Mouse (Mus musculus) heart, postnatal 25 days (tissue): ENCODE measurements around the gene Plch1. TPM values are rescaled to one million over a fixed set of nuclear protein-coding genes. Genes with fewer than 3 reads are reported as not detected.

Experiments used
- DNase-seq: peaks from one replicate; pipeline ENCODE4 v3.0.0; 2022; ENCODE audit warnings: low spot score
- intact Hi-C: fragments of 180-260 bp; cut with DNase I; formaldehyde crosslinking; loops from one replicate; pipeline ENCODE4 v1.15.1; 2025
- total RNA-seq, 2 experiments: library from RNA; stranded (reverse); gene quantifications; 2 replicates each; pipeline ENCODE4 v1.2.3; 2021

Gene Plch1
- total RNA-seq, 2 experiments from 2014 or later = not detected

GRCm38 (mm10) chr3:63865069-63865468 is 34.2 kb downstream of the Plch1 start:
- no peak for DNase-seq
- intact Hi-C loops = loop anchor here (5.0 to 10.0 kb wide), 2 partner anchors 308 to 940 kb away; no protein-coding TSS in a partner anchor

GRCm38 (mm10) chr3:63862716-63863115 is 36.6 kb downstream of the Plch1 start:
- intact Hi-C loops = loop anchor here (10.0 kb wide), 1 partner anchor 938 kb away; no protein-coding TSS in a partner anchor
- no peak for DNase-seq

GRCm38 (mm10) chr3:63852828-63853227 is 46.4 kb downstream of the Plch1 start:
- no peak for DNase-seq
- intact Hi-C loops = no loop called here

- no peak for DNase-seq
- intact Hi-C loops = no loop called here
These were observed 48.1 kb downstream of the Plch1 start for GRCm38 (mm10) chr3:63851125-63851698.

DNA sequence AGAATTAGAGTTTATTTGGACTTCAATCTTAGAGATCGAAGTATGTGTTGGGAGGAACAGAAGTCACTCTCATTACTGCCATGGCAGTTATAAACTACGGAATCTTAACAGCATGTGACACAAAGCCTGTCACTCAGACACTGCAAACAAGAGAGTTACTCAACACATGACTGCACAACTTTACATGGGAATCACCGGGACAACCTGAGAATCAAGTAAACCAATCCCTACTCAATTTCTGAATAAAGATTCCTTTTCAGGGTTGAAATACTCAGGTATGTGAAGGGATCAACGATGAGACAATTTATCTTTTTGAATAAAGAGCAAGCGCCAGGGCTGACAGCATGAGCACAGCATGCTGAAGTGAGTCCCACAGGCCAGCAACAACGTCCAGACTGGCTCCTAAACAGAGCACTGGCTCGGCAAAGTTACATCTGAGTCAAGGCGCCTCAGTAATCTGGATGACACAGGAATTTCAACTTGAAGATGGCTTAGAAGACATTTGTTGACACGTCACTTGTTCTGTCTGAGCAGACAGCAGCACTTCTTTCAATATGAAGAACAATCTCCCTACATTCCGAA is 49.4 kb downstream of the Plch1 start:
- no peak for DNase-seq
- intact Hi-C loops = no loop called here

GRCm38 (mm10) chr3:63844141-63844540 is 55.1 kb downstream of the Plch1 start:
- DNase-seq = no peak
- intact Hi-C loops = no loop called here

- intact Hi-C loops = no loop called here
- DNase-seq = no peak
These were observed 56.8 kb downstream of the Plch1 start for GRCm38 (mm10) chr3:63842436-63842835.

DNA sequence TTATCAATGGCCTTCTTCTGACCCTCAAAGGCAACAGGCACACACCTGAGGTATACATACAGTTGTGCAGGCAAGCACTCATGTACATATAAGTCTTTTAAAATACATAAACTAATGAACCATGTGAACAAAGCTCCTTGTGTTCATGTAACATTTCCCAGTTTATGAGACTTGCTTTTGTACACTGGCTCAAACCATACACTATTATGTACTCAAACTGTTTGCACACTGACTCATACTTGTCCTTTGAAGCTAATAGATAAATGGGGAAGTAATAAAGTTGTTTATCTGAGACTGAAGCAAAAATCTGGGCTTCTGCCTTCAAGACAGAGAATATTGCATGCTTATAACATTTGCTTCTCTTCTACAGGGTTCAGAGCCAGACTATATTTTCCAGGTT is 61.5 kb downstream of the Plch1 start:
- intact Hi-C loops = no loop called here
- no peak for DNase-seq

DNA sequence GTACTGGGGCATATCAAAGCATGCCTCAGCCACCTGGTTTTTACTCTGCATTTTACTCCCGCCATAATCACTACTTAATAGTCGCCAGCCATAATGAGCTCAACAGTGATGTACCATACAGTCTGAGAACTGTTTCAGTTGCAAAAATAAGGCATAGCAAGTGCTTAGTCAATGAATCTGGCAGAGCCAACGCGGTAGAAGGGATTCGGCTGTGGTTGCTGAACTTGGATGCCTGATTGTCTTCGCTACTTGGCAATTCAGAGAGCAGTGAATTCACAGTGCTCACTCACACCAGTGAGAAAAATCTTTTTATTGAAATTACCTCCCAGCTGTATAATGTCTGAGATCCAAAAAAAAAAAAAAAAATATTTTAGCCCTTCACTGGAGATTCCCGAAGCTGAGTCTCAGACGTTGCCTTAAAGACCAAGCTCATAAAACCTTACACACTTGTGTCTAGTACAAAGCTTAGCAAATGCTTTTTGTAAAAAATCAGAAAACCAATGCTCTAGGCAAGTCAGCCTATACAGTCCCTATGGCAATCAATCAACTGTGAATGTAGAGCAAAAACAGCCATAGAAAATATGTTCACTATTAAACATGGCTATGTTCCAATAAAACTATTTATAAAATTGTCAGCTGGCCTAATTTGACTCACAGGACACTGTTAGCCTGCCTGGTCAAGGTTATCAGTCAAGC is 62.2 kb downstream of the Plch1 start:
- DNase-seq = no peak
- intact Hi-C loops = no loop called here

- intact Hi-C loops = no loop called here
- DNase-seq = no peak
These were observed 63.5 kb downstream of the Plch1 start for GRCm38 (mm10) chr3:63835816-63836215.

GRCm38 (mm10) chr3:63823874-63824400 is 75.3 kb downstream of the Plch1 start:
- no peak for DNase-seq
- intact Hi-C loops = no loop called here

GRCm38 (mm10) chr3:63822631-63823030 is 76.6 kb downstream of the Plch1 start:
- intact Hi-C loops = no loop called here
- DNase-seq = no peak

- intact Hi-C loops = no loop called here
- DNase-seq = no peak
These were observed 84.1 kb downstream of the Plch1 start for GRCm38 (mm10) chr3:63815131-63815530.

DNA sequence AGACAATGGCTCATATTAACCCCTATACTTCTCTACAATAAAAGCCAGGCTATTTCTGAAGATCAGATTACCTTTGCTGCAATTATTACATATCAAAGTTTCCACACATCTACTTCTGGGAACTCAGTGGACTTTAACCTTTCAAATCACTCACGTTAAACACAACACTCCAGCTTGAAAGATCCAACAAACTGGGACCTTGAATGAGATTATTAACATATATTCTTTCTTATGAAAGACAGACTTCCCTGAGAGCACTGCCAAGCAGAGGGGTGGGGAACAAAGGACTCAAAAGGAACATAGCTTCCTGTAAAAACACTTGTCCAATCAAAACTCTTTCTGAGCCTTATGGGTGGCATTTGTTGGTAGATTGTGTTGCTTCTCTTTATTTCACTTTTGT is 85.1 kb downstream of the Plch1 start:
- intact Hi-C loops = no loop called here

GRCm38 (mm10) chr3:63806906-63807305 is 92.4 kb downstream of the Plch1 start:
- intact Hi-C loops = no loop called here
- DNase-seq = no peak

More for the DNA sequence above, 85.1 kb downstream of the Plch1 start:
- DNase-seq = no peak

- intact Hi-C loops = no loop called here
These were observed 93.8 kb downstream of the Plch1 start for GRCm38 (mm10) chr3:63805496-63805895.

DNA sequence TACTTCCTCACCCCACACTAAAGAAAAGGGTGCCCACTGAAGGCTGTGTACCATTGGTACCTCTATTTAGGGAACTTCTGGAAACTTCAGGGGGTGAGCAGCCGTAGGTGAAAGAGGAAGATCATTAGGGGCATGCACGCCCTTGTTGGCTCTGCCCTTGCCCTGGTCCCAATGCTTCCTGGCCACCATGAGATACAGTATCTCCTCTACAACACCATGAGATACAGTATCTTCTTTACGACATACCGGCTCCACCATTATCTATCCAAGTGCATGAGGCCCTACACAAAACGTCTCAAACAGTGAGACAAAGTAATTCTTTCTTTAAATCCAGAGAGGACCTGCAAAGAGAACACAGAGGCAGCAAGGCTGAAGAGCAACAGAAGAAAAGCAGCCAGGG is 98.6 kb downstream of the Plch1 start:
- no peak for DNase-seq
- intact Hi-C loops = no loop called here

More at GRCm38 (mm10) chr3:63805496-63805895, 93.8 kb downstream of the Plch1 start:
- no peak for DNase-seq

DNA sequence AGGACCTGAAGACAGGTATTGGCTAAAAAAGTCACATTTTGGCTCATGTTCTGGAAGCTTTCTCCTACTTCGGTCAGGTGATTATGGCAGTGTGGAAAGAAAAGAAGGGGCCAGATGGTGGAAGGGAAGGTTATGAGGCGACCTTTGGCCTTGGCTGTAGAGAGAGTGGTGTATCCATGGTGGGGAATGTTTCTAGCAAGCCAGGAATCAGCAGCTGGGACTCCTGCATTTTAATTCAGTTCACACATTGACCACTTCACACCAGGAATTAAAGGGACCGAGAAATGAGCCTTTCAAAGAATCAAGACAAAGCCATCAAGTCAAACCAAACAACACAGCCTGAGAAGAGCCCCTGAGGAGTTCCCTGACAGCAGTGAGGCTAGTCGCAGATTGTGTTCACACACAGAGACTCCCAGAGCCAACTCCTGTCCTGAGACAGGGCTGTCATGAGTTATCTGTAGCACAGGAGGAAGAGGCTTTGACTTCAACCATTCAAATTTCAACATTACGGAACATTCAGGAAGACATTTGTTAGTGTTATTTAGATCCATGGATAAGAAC is 112.4 kb downstream of the Plch1 start:
- intact Hi-C loops = no loop called here
- no peak for DNase-seq

GRCm38 (mm10) chr3:63772617-63773305 is 126.5 kb downstream of the Plch1 start:
- no peak for DNase-seq
- intact Hi-C loops = no loop called here

GRCm38 (mm10) chr3:63760821-63761220 is 138.5 kb downstream of the Plch1 start:
- intact Hi-C loops = no loop called here
- no peak for DNase-seq
